ENCODE assay signal across 22 mouse cellular contexts in the genomic region with DNA sequence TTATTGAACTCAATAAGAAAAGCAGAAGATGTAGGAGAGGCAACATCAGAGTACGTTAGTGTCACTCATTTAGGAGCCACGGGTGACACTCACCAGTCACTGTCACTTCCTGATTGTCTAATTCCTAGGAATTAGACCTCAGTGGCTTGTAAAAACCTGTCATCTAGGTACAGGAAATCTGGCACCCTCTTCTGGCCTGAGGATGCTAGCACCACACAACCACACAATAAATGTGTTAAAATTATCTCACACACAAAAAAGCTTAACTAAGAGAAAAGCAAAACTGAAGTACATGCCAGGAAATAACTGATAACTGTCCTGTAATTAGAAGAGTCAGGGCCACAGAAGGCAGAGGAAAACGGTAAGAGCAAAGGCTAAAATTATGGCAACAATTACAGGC. TPM values are rescaled to one million over a fixed set of nuclear protein-coding genes. Genes with fewer than 3 reads are reported as not detected.
A peak's percentile ranks its signal among the peaks of the same experiment; 100 is the strongest.
DNase-seq lines count a peak whose midpoint lies in the region; TF ChIP-seq lines count a peak whose summit lies in the region.
"Had no signal": no experiment of that assay in that cellular context is flagged by ENCODE, and none has a peak within 500 bp of the region (broad histone marks: within the 10 kb centered on the region; RNA-seq: fewer than 3 reads in every experiment).

No protein-coding gene starts in this region.

- H3K9me3 ChIP-seq in limb, embryonic 10.5 days (replicated peaks) = no peaks in the 10 kb centered on the region
- H3K9me3 ChIP-seq: embryonic facial prominence, embryonic 13.5 days; heart, embryonic 12.5 days; lung, embryonic 15.5 days; midbrain, embryonic 12.5 days had no signal

- TF ChIP-seq POLR2A in heart, adult 2 months (IDR thresholded peaks at IDR 0.05; ENCODE audit: insufficient read depth, low read depth, low read length) = no peak

- H3K9ac ChIP-seq in heart, adult 2 months (ENCODE audit: low read depth, low read length) = no peak overlapping the region
- H3K9ac ChIP-seq: embryonic facial prominence, embryonic 13.5 days; heart, embryonic 12.5 days; lung, embryonic 15.5 days; midbrain, embryonic 12.5 days had no signal

- H3K4me1 ChIP-seq in heart, adult 2 months (ENCODE audit: control insufficient read depth, insufficient read depth, low read length) = no peaks in the 10 kb centered on the region
- H3K4me1 ChIP-seq in limb, embryonic 10.5 days = no peaks in the 10 kb centered on the region
- H3K4me1 ChIP-seq: embryonic facial prominence, embryonic 13.5 days; heart, embryonic 12.5 days; lung, embryonic 15.5 days; midbrain, embryonic 12.5 days had no signal

- H3K27me3 ChIP-seq in heart, adult 2 months (ENCODE audit: control insufficient read depth, insufficient read depth, low read length) = no peaks in the 10 kb centered on the region
- H3K27me3 ChIP-seq in limb, embryonic 10.5 days (ENCODE audit: low read depth, poor library complexity, severe bottlenecking) = no peaks in the 10 kb centered on the region
- H3K27me3 ChIP-seq: embryonic facial prominence, embryonic 13.5 days; heart, embryonic 12.5 days; lung, embryonic 15.5 days; midbrain, embryonic 12.5 days had no signal

- H3K36me3 ChIP-seq in heart, adult 2 months (ENCODE audit: control insufficient read depth, insufficient read depth, low read length) = no peaks in the 10 kb centered on the region; the same call in 1 of the 2 replicates
- peaks cover 94% of the 10 kb centered on the region for H3K36me3 ChIP-seq in limb, embryonic 10.5 days

- no peak for DNase-seq in heart, adult 2 months
- DNase-seq in heart, postnatal 14 days = no peak
- DNase-seq in left cerebral cortex, adult 2 months (ENCODE audit: extremely low spot score in 1 of 2, low spot score in 2 of 2) = no peak
- no peak for DNase-seq in left cerebral cortex, postnatal 4 days
- DNase-seq in 416B (ENCODE audit: low read depth) = peak; percentile 23
- DNase-seq in ZHBTc4 (ENCODE audit: low read depth, low spot score) = peak; percentile 9
- no peak for DNase-seq in urinary bladder, postnatal 10 days (ENCODE audit: low spot score)
- DNase-seq in limb, embryonic 10.5 days (ENCODE audit: low spot score) = no peak
- DNase-seq: adrenal gland, postnatal 36 days; cerebellum, adult 8-10 months; gastrocnemius, postnatal 25 days; heart, postnatal 36 days; kidney, adult 18-20 months; kidney, postnatal 14 days; right cerebral cortex, postnatal 14 days; spleen, adult 18-20 months had no signal

- TF ChIP-seq CTCF in heart, adult 2 months (IDR thresholded peaks at IDR 0.05) = peak; percentile 26
- peak; percentile 19 for TF ChIP-seq CTCF in left cerebral cortex, adult 2 months (IDR thresholded peaks at IDR 0.05)

- intact Hi-C loops in heart, adult 2 months (cut with DNase I) = no loop called here
- intact Hi-C loops in heart, postnatal 14 days (cut with DNase I) = no loop called here
- intact Hi-C loops in left cerebral cortex, adult 2 months (cut with DNase I) = no loop called here
- intact Hi-C loops in left cerebral cortex, postnatal 4 days (cut with DNase I) = no loop called here

- no peaks in the 10 kb centered on the region for H3K79me2 ChIP-seq in heart, adult 2 months (replicated peaks; ENCODE audit: control insufficient read depth, insufficient read depth, low read length)

- WGBS in heart, adult 2 months = 43% methylated on average over 3 of the region's 3 CpGs
- 88% methylated on average over 3 of the region's 3 CpGs for WGBS in limb, embryonic 10.5 days

- H3K4me3 ChIP-seq in heart, adult 2 months = no peak overlapping the region
- H3K4me3 ChIP-seq in left cerebral cortex, adult 2 months = no peak overlapping the region
- H3K4me3 ChIP-seq in limb, embryonic 10.5 days = no peak overlapping the region
- H3K4me3 ChIP-seq: embryonic facial prominence, embryonic 13.5 days; heart, embryonic 12.5 days; lung, embryonic 15.5 days; midbrain, embryonic 12.5 days; myocyte had no signal

- no peak overlapping the region for H3K27ac ChIP-seq in heart, adult 2 months
- no peak overlapping the region for H3K27ac ChIP-seq in left cerebral cortex, adult 2 months
- no peak overlapping the region for H3K27ac ChIP-seq in limb, embryonic 10.5 days
- H3K27ac ChIP-seq: embryonic facial prominence, embryonic 13.5 days; lung, embryonic 15.5 days; macrophage; midbrain, embryonic 12.5 days had no signal

- no peak for TF ChIP-seq EP300 in heart, adult 2 months (IDR thresholded peaks at IDR 0.05; ENCODE audit: insufficient read depth, low read depth, low read length)

RNA-seq across cellular contexts. Expression of gene Psmg1, which starts 34.5 kb away (rescaled TPM):
- total RNA-seq in heart, adult 2 months (2021) = 10 to 100 TPM; 24.7 to 25.0 TPM
- polyA plus RNA-seq in heart, adult 2 months (2012; rRNA removed) = 24.4 and 40.0 TPM in 2 replicates
- 10 to 100 TPM; 21.5 to 24.4 TPM for total RNA-seq in heart, postnatal 14 days (2021)
- 10 to 100 TPM; 15.9 to 16.0 TPM for total RNA-seq in left cerebral cortex, adult 2 months (2021)
- 10 to 100 TPM; 26.5 to 32.2 TPM for total RNA-seq in left cerebral cortex, postnatal 4 days (2021)
- 139 and 149 TPM in 2 replicates for polyA plus RNA-seq in limb, embryonic 10.5 days (2016; fragmentation: Nextera tagmentation; extraction: Ambion mirVana)

RNA-seq across cellular contexts. Expression of gene Brwd1, which starts 57.1 kb away (rescaled TPM):
- total RNA-seq in heart, adult 2 months (2021) = 10 to 100 TPM; 65.5 to 88.7 TPM
- 24.4 and 43.8 TPM in 2 replicates for polyA plus RNA-seq in heart, adult 2 months (2012; rRNA removed)
- 10 to 100 TPM; 93.1 to 93.7 TPM for total RNA-seq in heart, postnatal 14 days (2021)
- total RNA-seq in left cerebral cortex, adult 2 months (2021) = 100 to 1,000 TPM; 164 to 167 TPM
- 100 to 1,000 TPM; 131 to 135 TPM for total RNA-seq in left cerebral cortex, postnatal 4 days (2021)
- polyA plus RNA-seq in limb, embryonic 10.5 days (2016; fragmentation: Nextera tagmentation; extraction: Ambion mirVana) = 123 and 146 TPM in 2 replicates

Comparison
In these comparisons a context has a peak if more than half of its experiments do, and no peak if none do; other contexts are left out.
1. DNase-seq: peak in 416B (single experiment) and ZHBTc4 (single experiment); none in heart, adult 2 months (0 of 2), heart, postnatal 14 days (0 of 2), left cerebral cortex, adult 2 months (0 of 2), left cerebral cortex, postnatal 4 days (single experiment), urinary bladder, postnatal 10 days (single experiment) and limb, embryonic 10.5 days (single experiment).